Mouse (Mus musculus): ENCODE results near the gene Hexim2. TPM values are rescaled to one million over a fixed set of nuclear protein-coding genes. Genes with fewer than 3 reads are reported as not detected.
A peak's percentile ranks its signal among the peaks of the same experiment; 100 is the strongest.

Hexim2 gene
- polyA plus RNA-seq, 1 experiment from 2014 or later, result 33.4 TPM

DNA sequence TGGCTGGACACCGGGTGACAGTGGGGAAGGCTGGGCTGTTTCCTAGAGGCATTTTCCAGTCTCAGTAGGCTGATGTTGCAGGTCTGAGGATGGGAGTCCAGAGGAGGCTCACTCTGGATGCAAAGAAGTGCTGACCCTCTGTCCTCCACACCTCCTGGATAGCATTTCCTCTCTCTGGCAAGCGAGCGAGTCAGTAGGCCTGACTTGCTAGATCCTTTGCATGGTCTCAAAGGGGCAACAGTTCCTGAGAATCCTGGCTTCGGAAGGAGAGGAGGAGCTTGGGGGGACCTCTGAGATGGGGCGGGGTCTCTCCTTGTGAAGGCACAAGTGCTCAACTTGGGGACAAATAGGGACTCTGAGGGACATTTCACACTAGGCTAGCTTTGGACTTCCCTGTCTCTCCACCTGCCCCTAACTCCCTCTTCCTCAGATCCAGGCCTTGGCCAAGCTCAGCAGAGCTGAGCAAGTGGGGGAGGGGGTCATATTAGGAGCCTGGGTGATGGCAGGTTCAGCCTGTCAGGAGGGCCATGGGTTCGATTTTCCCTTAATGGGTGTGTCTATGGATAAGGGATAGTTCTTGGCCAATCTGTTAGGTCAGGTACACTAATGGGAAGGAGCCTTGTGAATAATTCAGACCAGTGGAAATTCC is 40.3 kb downstream of the Hexim2 start:
- 0 out of 2 replicates have a peak overlapping the region, but pooled peaks have one; percentile 80 for H3K9ac ChIP-seq
- no peaks in the 10 kb centered on the region; the same call in 1 of the 2 replicates for H3K27me3 ChIP-seq (replicated peaks)
- 67% methylated on average over 6 of the region's 6 CpGs for WGBS
- H3K4me1 ChIP-seq, result peaks cover 56% of the 10 kb centered on the region
- no peaks in the 10 kb centered on the region for H3K9me3 ChIP-seq
- peak overlapping the region; percentile 54 for H3K4me3 ChIP-seq
- ATAC-seq (replicated peaks), result no peak
- H3K4me2 ChIP-seq, result peak overlapping the region; percentile 86
- H3K27ac ChIP-seq, result no peak overlapping the region
- no peaks in the 10 kb centered on the region for H3K36me3 ChIP-seq (replicated peaks)

DNA sequence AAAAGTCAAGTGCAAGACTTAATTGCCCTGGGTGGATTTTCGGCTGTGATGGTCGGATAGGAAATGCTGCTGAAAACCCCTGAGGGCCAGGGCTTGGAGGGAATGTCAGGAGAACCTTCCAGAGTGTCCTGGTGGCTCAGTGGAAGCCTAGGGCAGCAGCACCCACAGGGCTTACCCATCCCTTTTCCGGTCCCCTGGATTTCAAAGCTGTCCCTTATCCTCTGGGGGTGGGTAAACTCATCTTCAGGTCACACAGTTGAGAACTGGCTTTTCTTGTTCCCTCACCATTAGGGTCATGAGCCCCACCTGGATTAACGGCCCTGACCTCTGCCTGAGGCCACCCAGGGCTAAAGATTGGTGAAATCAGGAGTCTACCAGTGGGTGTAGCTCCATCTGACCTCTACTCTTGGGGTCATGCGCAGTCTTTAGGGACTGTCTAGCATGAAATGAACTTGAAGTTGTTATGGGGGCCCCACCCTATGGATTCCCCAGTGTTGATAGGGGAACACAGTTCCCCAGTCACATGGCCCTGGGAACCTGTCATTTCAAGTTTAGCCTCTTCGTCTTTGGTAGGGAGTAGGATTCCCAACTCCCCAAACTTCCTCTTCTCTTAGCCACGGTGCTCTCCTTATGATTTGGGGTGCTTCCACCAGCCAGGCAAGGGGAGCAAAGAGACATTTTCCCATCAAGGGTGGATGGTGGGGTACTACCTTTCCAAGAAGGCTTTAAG is 41.0 kb downstream of the Hexim2 start:
- H3K36me3 ChIP-seq (replicated peaks), result no peaks in the 10 kb centered on the region
- 0 out of 2 replicates have a peak overlapping the region, but pooled peaks have one; percentile 2 for H3K9ac ChIP-seq
- H3K27ac ChIP-seq, result no peak overlapping the region
- 84% methylated on average over 7 of the region's 7 CpGs for WGBS
- no peaks in the 10 kb centered on the region; the same call in 1 of the 2 replicates for H3K27me3 ChIP-seq (replicated peaks)
- peak overlapping the region; percentile 86 for H3K4me2 ChIP-seq
- ATAC-seq (replicated peaks), result no peak
- H3K9me3 ChIP-seq, result no peaks in the 10 kb centered on the region
- peaks cover 56% of the 10 kb centered on the region for H3K4me1 ChIP-seq
- no peak overlapping the region; the same call in 1 of the 2 replicates for H3K4me3 ChIP-seq

DNA sequence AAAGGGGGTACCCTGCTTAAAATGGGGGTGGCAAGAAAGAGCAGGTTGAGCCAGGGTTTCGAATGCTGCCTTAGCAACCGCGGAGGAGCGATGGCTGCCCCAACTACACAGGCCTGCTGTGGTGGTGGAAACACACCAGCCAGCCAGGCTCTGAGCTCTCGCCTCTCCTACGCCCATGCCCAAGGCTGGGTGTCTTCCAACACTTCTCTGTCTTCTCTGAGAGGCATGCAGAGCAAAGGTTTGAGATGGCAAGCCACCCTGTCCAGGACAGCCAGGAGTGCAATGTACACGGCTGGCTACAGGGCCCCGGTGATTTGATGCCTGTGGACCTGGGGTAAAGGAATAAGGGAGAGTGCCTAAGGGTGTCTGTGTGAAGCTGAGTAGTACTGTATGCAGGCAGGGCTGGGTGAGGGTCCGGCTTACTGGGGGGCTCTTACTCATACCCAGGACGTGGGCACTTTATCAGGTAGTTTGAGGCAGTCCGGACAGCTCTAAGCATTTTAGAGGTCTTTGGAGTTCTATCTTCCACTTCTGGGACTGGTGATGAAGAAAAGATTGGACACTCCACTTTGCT is 41.6 kb downstream of the Hexim2 start:
- Histone ChIP-seq H3K9me3 (no peaks in the 10 kb centered on the region), H3K27me3 (replicated peaks) (no peaks in the 10 kb centered on the region; the same call in 1 of the 2 replicates), H3K4me1 (peaks cover 55% of the 10 kb centered on the region), H3K36me3 (replicated peaks) (no peaks in the 10 kb centered on the region), H3K9ac (no peak overlapping the region), H3K4me2 (no peak overlapping the region), H3K27ac (no peak overlapping the region), H3K4me3 (no peak overlapping the region)
- no peak for ATAC-seq (replicated peaks)
- WGBS, result 93% methylated on average over 11 of the region's 11 CpGs

GRCm38 (mm10) chr11:103174411-103174832 is 42.2 kb downstream of the Hexim2 start:
- H3K9ac ChIP-seq, result no peak overlapping the region
- H3K4me1 ChIP-seq, result peaks cover 49% of the 10 kb centered on the region
- H3K36me3 ChIP-seq (replicated peaks), result no peaks in the 10 kb centered on the region
- H3K27ac ChIP-seq, result no peak overlapping the region
- no peak overlapping the region for H3K4me3 ChIP-seq
- H3K4me2 ChIP-seq, result no peak overlapping the region
- H3K27me3 ChIP-seq (replicated peaks), result no peaks in the 10 kb centered on the region; the same call in 1 of the 2 replicates
- H3K9me3 ChIP-seq, result no peaks in the 10 kb centered on the region
- WGBS, result 78% methylated on average over 5 of the region's 5 CpGs
- no peak for ATAC-seq (replicated peaks)

DNA sequence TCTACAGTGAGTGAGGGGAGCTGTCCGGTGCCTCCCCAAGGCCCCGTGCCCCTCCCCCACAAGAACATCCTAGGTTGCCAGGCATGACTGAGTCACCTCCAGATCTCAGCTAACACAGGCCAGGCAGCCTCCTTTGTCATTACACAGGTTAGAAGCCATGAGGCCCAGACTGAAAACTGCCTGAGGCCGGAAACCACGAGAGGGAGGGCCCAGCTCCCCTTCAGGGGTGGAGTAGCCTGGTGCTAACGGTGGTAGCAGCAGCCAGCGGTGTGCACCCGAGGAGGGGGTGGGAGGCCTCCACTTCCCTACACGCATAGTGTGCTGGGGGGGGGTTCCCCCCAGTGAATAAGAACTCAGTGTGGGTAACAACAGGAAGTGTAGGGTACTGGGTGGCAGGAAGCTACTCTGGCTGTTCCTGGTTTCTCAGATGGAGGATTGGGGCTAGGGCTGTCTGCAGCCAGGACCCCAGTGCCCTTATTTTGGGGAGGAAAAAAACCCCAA is 42.7 kb downstream of the Hexim2 start:
- Histone ChIP-seq H3K9me3 (no peaks in the 10 kb centered on the region), H3K36me3 (replicated peaks) (no peaks in the 10 kb centered on the region), H3K9ac (no peak overlapping the region), H3K27me3 (replicated peaks) (no peaks in the 10 kb centered on the region), H3K4me2 (no peak overlapping the region), H3K4me3 (no peak overlapping the region), H3K27ac (no peak overlapping the region), H3K4me1 (peaks cover 44% of the 10 kb centered on the region)
- 60% methylated on average over 8 of the region's 8 CpGs for WGBS
- no peak for ATAC-seq (replicated peaks)

DNA sequence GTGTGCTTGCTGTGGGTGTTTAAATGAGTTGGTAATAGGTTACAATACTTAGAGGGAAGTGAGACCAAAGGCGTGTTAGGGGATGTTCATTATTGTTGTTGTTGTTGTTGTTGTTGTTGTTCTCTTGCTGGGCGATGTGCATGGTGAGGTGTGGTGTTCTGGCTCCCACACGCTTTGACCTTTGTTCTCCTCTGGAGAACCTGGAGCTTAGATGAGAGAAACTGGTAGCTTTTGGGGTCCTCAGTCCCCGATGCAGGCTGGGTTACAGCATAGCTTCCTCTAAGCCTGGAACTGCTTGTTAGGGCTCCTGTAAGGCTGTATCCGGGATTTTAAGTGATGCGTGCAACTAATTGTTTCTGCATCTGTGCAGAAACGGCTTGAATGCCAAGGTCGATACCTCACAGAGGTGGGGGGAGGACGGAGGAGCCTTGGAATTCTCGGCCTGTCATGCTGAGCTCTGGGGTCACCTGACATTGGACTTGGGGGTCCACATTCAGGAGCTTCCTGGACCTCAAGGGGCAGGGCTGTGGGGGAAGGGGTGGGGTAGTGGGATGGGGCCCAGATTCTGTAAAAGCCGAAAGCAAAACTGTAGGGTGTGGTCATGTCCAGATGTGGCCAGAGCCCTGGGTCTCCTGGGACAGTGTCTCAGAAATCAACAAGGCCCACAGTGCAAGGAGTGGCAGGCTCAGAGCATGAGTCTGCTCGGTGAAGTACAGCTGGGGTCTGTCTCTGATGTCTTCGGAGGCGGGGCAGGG is 43.6 kb downstream of the Hexim2 start:
- H3K4me3 ChIP-seq, result no peak overlapping the region
- no peaks in the 10 kb centered on the region for H3K9me3 ChIP-seq
- 79% methylated on average over 14 of the region's 14 CpGs for whole genome bisulfite sequencing
- H3K4me2 ChIP-seq, result no peak overlapping the region
- ATAC-seq (replicated peaks), result no peak
- H3K27me3 ChIP-seq (replicated peaks), result no peaks in the 10 kb centered on the region
- H3K4me1 ChIP-seq, result peaks cover 38% of the 10 kb centered on the region
- H3K27ac ChIP-seq, result no peak overlapping the region
- H3K9ac ChIP-seq, result no peak overlapping the region
- no peaks in the 10 kb centered on the region for H3K36me3 ChIP-seq (replicated peaks)

DNA sequence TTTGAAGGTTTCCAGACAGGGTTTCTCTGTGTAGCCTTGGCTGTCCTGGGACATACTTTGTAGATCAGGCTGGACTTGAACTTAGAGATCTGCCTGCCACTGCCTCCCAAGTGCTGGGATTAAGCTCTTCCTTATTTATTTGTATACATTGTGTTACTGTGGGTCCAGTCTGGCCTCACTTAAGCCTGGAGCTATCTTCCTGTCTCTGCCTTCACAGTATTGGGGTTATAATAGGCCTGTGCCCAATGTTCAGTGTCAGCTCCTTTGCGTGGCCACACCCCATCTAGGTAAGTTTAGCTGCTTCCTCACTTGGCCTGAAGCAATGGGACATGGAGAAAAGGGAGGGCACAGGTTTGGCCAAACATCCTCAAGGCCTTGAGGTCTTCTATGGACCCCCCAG is 44.3 kb downstream of the Hexim2 start:
- ATAC-seq (replicated peaks), result no peak
- 95% methylated on average over 1 of the region's 1 CpGs for WGBS
- H3K27me3 ChIP-seq (replicated peaks), result no peaks in the 10 kb centered on the region
- no peaks in the 10 kb centered on the region for H3K36me3 ChIP-seq (replicated peaks)
- H3K4me2 ChIP-seq, result no peak overlapping the region
- peaks cover 34% of the 10 kb centered on the region for H3K4me1 ChIP-seq
- no peak overlapping the region for H3K27ac ChIP-seq
- no peak overlapping the region for H3K4me3 ChIP-seq
- no peak overlapping the region for H3K9ac ChIP-seq
- no peaks in the 10 kb centered on the region for H3K9me3 ChIP-seq

- WGBS, result 71% methylated on average over 5 of the region's 5 CpGs
- no peak overlapping the region for H3K9ac ChIP-seq
- no peak for ATAC-seq (replicated peaks)
- H3K27ac ChIP-seq, result no peak overlapping the region
- H3K36me3 ChIP-seq (replicated peaks), result no peaks in the 10 kb centered on the region
- H3K27me3 ChIP-seq (replicated peaks), result no peaks in the 10 kb centered on the region
- H3K4me1 ChIP-seq, result peaks cover 26% of the 10 kb centered on the region
- H3K4me3 ChIP-seq, result no peak overlapping the region
- no peak overlapping the region for H3K4me2 ChIP-seq
- no peaks in the 10 kb centered on the region for H3K9me3 ChIP-seq
Measured at GRCm38 (mm10) chr11:103177216-103177615, 45.0 kb downstream of the Hexim2 start.

GRCm38 (mm10) chr11:103177815-103178485 is 45.7 kb downstream of the Hexim2 start:
- H3K27ac ChIP-seq, result no peak overlapping the region
- H3K9me3 ChIP-seq, result no peaks in the 10 kb centered on the region
- no peaks in the 10 kb centered on the region for H3K27me3 ChIP-seq (replicated peaks)
- H3K4me1 ChIP-seq, result peaks cover 19% of the 10 kb centered on the region; the same call in 1 of the 2 replicates
- H3K4me2 ChIP-seq, result no peak overlapping the region
- no peak overlapping the region for H3K9ac ChIP-seq
- WGBS, result 81% methylated on average over 15 of the region's 15 CpGs
- H3K36me3 ChIP-seq (replicated peaks), result no peaks in the 10 kb centered on the region
- H3K4me3 ChIP-seq, result no peak overlapping the region
- no peak for ATAC-seq (replicated peaks)

DNA sequence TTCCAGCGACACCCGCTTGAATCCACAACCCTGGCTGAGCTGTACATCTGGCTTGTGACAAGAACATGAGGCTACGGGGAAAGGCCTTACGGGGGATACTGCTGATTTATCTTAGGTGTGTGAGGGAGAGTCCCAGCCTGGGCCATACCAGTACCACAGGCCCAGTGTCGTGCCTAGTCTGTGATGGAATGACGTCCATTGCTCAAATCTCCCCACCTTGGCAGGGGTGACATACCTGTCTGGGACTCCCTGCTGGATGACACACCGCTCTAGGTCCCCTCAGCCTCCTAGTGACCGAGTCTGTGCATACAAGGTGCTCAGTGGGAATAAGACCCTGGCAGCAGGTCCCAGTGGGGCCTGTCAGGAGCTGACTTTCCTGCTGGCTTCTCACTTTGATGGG is 46.5 kb downstream of the Hexim2 start:
- Histone ChIP-seq H3K4me2 (no peak overlapping the region), H3K4me1 (peaks cover 12% of the 10 kb centered on the region; the same call in 1 of the 2 replicates), H3K36me3 (replicated peaks) (no peaks in the 10 kb centered on the region), H3K4me3 (no peak overlapping the region), H3K27ac (no peak overlapping the region), H3K9ac (no peak overlapping the region), H3K27me3 (replicated peaks) (no peaks in the 10 kb centered on the region), H3K9me3 (no peaks in the 10 kb centered on the region)
- ATAC-seq (replicated peaks), result no peak
- WGBS, result 89% methylated on average over 8 of the region's 8 CpGs

DNA sequence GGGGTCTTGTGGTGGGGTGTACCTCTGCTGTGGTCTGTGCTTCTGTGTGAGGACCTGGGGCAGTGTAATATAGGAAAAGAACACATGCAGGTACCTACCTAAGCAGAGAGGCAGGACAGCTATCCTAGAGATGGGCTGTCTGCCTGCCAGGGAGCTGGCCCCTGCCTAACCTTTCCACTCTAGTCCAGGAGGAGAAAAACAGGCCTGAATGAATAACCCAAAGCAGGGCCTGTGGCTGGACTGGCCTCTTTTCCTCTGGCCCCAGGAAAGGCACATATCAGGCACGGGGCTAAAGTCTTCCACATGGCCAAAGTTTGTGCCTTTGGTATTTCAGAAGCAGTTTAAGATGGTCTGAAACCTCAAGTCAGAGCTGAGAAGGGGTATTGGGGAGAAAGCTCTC is 48.2 kb downstream of the Hexim2 start:
- H3K4me1 ChIP-seq, result no peaks in the 10 kb centered on the region
- no peak overlapping the region for H3K9ac ChIP-seq
- H3K4me2 ChIP-seq, result no peak overlapping the region
- no peaks in the 10 kb centered on the region for H3K27me3 ChIP-seq (replicated peaks)
- no peak for ATAC-seq (replicated peaks)
- H3K27ac ChIP-seq, result no peak overlapping the region
- 88% methylated on average over 1 of the region's 1 CpGs for WGBS
- H3K36me3 ChIP-seq (replicated peaks), result no peaks in the 10 kb centered on the region
- H3K4me3 ChIP-seq, result no peak overlapping the region
- no peaks in the 10 kb centered on the region for H3K9me3 ChIP-seq
